Mouse (Mus musculus): ENCODE measurements around the gene Ren1.

Gene Ren1

DNA sequence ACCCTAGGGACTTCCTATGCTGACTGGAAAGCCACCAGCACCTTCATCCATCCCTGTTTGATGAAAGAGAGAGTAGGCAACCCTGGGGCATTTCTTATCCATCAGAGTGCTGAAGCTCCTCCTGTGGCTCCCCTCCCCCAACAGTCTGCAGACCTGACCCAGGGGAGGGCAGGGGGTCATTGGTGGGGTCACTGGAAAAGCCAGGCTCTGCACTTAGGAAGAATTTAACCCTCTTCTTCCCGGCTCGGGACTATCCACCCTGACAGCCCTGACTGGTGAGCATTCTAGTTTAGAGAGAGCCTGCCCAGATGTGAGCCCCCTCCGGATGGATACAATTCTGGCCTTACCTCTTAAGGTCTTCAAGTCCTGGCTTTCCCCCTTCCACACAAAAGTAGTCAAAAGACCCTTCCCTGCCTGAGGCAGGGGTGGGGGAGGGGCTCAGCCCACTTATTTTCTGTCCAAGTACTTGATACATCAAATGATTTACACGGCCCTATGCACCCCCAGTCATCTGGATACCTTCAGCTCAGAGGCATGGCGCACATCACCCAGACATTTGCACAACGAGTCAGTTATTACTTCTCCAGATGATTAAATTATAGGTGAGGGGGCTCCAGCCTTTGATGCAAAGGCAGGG is 58.7 kb downstream of the Ren1 start:
- no peak for DNase-seq (ENCODE audit: low read depth, low spot score)

DNA sequence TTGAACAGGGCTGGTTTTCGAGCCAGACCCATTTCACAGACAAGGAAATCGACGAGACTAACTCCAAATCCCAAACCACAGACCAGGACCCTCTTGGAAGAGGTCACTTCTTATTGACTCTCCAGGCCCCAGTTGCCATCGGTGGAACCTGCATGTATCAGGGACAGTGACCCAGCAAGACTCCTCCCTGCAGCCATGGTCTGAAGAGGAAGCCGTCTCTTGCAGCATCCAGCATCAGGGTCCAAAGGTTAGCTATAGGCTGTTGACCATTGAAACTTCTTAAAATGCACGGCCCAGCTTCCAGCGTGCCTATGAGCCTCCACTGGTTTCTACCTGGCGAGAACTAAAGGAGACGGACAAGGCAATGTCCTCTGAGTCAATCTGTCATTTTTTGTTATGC is 59.5 kb downstream of the Ren1 start:
- no peak for DNase-seq (ENCODE audit: low read depth, low spot score)

Data from R1 (cell line).